Mouse (Mus musculus) granulocyte monocyte progenitor cell, adult 5-6 weeks (primary cell): ENCODE data around the gene Tmem235. TPM values are rescaled to one million over a fixed set of nuclear protein-coding genes. Genes with fewer than 3 reads are reported as not detected.
A peak's percentile ranks its signal among the peaks of the same experiment; 100 is the strongest.

ENCODE experiments used
- ATAC-seq: replicated peaks from 2 replicates; pipeline ENCODE4 v1.8.0; 2016; ENCODE audit warnings: mild to moderate bottlenecking, moderate TSS enrichment, inconsistent platforms; ENCODE audit not compliant: poor library complexity, severe bottlenecking
- total RNA-seq, 2 experiments: library from RNA; stranded (forward) in 1 of 2; stranded (reverse) in 1 of 2; fragments of 200-712, 200-1000 nt in 1 of 2; fragments of >200 nt in 1 of 2; fragmentation: Nextera tagmentation in 1 of 2; gene quantifications; 2 replicates each; pipeline ENCODE4 v1.2.3; 2014 to 2017

Gene Tmem235
- total RNA-seq, 2 experiments from 2014 or later = not detected

DNA sequence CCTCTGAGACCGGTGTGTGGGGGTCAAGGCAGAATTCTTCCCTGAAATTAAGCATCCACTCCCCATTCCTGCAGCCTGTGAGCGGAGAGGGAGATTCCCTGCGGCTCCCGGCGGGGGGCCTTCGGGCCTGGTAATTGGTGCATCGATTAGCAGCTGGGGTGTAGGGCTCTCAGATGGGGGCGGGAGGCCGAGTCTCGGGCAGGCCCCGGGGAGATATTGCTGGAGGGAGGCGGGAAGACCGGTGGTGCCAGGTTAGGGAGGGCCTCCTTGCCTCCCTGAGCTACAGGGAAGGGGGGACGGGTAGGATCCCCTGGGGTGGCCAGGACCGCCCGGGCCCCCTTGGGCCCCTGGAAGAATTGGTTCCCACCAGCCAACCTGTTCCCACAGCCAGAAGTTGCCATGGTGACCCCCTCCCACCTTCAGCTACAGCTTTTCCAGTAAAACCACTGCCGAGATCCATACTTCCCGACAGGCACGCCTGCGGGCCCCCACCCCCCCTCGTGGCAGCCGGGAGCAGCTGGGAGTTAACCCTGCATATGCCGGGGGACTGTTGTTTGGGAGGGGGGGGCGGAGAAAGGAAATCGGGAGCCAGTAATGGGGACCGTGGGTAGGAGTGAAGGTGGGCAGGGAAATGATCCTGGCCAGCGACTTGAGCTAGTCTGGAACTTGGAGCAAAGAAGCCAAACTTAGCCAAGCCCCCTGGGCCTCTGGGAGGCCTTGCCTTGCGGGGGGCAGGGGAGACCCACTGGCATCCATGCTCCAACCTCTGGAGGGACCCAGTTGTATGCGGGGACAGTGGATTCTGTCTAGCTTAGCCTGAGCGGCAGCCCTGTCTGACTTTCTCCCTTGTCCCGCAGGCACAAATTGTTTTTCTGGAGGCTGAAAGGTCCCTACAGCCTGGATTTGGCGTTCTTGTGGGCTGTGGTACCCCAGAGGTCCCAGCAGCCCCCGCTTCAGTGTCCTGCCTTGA is 28.6 kb downstream of the Tmem235 start:
- no peak for ATAC-seq

- ATAC-seq = no peak
Measured at GRCm38 (mm10) chr11:117889887-117890340, 29.4 kb downstream of the Tmem235 start.

- ATAC-seq = no peak
Measured at GRCm38 (mm10) chr11:117890519-117891282, 30.1 kb downstream of the Tmem235 start.

DNA sequence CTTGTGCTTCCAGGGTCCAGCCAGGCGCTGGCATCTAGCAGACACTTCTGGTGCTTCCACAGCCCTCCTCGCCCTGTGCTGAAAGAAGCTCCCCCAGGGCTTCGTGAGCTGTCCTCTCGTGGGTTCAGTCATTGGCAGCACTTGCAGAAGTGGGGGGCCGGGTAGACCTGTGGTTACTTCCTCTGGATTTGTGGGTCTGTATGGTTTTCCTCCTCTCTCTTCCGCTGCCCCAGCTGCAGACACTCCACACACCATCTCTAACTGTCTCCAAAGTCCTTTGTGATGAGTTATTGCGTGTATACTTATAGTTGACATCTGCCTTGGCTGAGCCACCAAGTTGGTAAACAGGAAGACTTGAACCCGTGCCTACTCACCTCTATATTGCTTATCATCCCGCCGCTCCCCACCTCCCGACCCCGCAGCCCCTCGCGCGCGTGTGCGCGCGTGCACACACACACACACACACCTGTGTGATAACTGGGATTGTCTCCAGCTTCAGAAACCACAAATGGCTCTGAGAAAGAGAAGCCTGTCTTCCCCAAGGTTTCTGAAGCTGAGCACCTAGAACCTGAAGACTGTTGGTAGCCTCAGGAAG is 31.1 kb downstream of the Tmem235 start:
- ATAC-seq = 0 out of 2 replicates have a peak, but pooled peaks have one; percentile 16

GRCm38 (mm10) chr11:117892199-117892598 is 31.6 kb downstream of the Tmem235 start:
- no peak for ATAC-seq

GRCm38 (mm10) chr11:117894676-117895075 is 34.1 kb downstream of the Tmem235 start:
- peak; percentile 45 for ATAC-seq

GRCm38 (mm10) chr11:117896533-117896932 is 36.0 kb downstream of the Tmem235 start:
- no peak for ATAC-seq

DNA sequence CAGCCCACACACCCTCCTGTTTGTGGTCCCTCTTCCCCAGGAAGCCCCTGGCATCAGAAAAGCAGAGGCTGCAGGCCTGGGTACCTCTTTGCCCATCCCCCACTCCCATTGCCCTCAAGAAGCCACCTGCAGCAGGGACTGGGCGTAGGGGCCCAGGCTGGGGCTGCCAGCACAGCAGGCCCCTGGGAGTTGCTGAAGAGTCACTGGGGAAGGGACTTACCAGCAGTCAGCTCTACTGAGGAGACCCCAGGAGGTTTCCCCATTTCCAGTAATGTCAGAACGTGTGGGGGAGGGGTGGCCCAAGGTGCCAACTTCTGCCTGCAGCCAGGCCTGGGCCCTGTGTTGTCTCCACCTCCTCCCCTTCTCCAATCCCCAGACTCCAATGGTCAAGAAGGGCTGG is 41.7 kb downstream of the Tmem235 start:
- no peak for ATAC-seq

- ATAC-seq = no peak
Measured at GRCm38 (mm10) chr11:117904442-117904841, 43.9 kb downstream of the Tmem235 start.

DNA sequence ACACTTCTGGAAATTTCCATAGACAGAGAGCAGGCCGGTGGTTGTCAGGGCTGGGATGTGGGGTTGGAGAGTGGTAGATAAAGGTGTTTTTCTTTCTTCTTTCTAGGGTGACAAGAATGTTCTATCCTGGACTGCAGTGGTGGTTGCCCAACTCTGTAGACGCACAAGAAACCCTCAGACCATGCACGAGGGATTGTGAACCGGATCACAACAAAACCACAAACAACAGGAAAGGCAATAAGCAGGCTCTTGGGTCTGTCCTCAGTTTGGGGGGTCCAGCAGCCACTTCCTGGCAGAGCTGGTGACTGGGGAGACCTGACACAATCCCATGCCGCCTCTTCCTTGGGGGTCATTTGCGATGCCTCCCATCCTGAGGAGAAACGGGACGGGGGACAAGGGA is 48.8 kb downstream of the Tmem235 start:
- peak; percentile 55; the same call in 1 of the 2 replicates for ATAC-seq

DNA sequence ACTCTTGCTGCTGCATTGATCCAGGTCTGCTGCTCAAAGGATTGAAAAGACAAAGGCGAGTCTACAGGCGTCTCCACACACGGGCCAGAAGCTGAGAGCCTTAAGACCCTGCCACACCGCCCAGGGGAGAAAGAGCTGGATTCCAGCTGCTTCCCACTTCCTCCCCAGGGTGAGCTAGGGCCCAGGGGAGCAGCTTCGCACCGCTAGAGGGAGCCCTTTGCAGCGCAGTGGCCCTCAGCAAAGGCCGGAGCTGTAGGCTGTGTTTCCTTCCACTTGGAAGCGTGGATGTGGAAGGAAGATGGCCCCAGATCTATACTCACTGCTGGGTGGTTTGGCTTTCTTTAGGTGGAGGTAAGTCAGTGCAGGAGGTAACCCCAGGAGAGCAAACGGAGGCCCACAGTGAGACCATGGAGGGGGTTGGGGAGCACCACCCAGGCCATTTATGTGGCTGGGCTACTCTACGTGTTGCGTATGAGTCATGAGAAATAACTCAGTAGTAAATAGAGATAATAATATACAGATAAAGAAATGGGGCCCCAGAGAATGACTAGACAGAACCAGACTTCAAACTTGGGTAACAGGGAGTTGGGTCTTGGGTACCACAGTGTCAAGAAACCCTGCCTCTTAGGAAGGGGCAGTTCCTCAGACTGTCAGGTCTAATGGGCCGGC is 52.3 kb downstream of the Tmem235 start:
- peak; percentile 85 for ATAC-seq

GRCm38 (mm10) chr11:117914531-117914930 is 54.0 kb downstream of the Tmem235 start:
- ATAC-seq = no peak

Other genes with a start within 250 kb of the Tmem235 start
- gene Tnrc6c, start 206.5 kb upstream of the Tmem235 start, total RNA-seq (2014; fragmentation: Nextera tagmentation) = 21.9 and 24.4 TPM in 2 replicates
- 22.7 and 23.5 TPM in 2 replicates for gene Tnrc6c, start 206.5 kb upstream of the Tmem235 start, total RNA-seq (2017)
- 1.5 and 3.6 TPM in 2 replicates for gene Tmc8, start 78.7 kb upstream of the Tmem235 start, total RNA-seq (2014; fragmentation: Nextera tagmentation)
- gene Tmc8, start 78.7 kb upstream of the Tmem235 start, total RNA-seq (2017) = 0.95 and 1.8 TPM in 2 replicates
- 32.7 and 71.6 TPM in 2 replicates for gene Tmc6, start 78.6 kb upstream of the Tmem235 start, total RNA-seq (2014; fragmentation: Nextera tagmentation)
- gene Tmc6, start 78.6 kb upstream of the Tmem235 start, total RNA-seq (2017) = 12.6 and 20.6 TPM in 2 replicates
- gene 6030468B19Rik, start 63.1 kb upstream of the Tmem235 start, total RNA-seq (2014; fragmentation: Nextera tagmentation) = not detected in 2 replicates
- not detected in 2 replicates for gene 6030468B19Rik, start 63.1 kb upstream of the Tmem235 start, total RNA-seq (2017)
- 0.53 and 0.99 TPM in 2 replicates for gene Gm20708, start 51.1 kb upstream of the Tmem235 start, total RNA-seq (2014; fragmentation: Nextera tagmentation)
- 0.30 TPM in 1 of 2 replicates, not detected in the other for gene Gm20708, start 51.1 kb upstream of the Tmem235 start, total RNA-seq (2017)
- gene Syngr2, start 51.1 kb upstream of the Tmem235 start, total RNA-seq (2014; fragmentation: Nextera tagmentation) = 225 and 281 TPM in 2 replicates
- 152 and 176 TPM in 2 replicates for gene Syngr2, start 51.1 kb upstream of the Tmem235 start, total RNA-seq (2017)
- gene Afmid, start 34.8 kb upstream of the Tmem235 start, total RNA-seq (2014; fragmentation: Nextera tagmentation) = 7.5 and 9.0 TPM in 2 replicates
- 1.4 and 1.9 TPM in 2 replicates for gene Afmid, start 34.8 kb upstream of the Tmem235 start, total RNA-seq (2017)
- gene Tk1, start 34.7 kb upstream of the Tmem235 start, total RNA-seq (2014; fragmentation: Nextera tagmentation) = 198 and 208 TPM in 2 replicates
- gene Tk1, start 34.7 kb upstream of the Tmem235 start, total RNA-seq (2017) = 90.8 and 105 TPM in 2 replicates
- 93.9 and 128 TPM in 2 replicates for gene Birc5, start 11.5 kb upstream of the Tmem235 start, total RNA-seq (2014; fragmentation: Nextera tagmentation)
- gene Birc5, start 11.5 kb upstream of the Tmem235 start, total RNA-seq (2017) = 200 and 221 TPM in 2 replicates
- 1.2 and 6.5 TPM in 2 replicates for gene Tha1, start 12.7 kb downstream of the Tmem235 start, total RNA-seq (2014; fragmentation: Nextera tagmentation)
- gene Tha1, start 12.7 kb downstream of the Tmem235 start, total RNA-seq (2017) = 0.10 and 2.9 TPM in 2 replicates
- gene Socs3, start 109.3 kb downstream of the Tmem235 start, total RNA-seq (2014; fragmentation: Nextera tagmentation) = 0.41 TPM in 1 of 2 replicates, not detected in the other
- gene Socs3, start 109.3 kb downstream of the Tmem235 start, total RNA-seq (2017) = 2.0 and 2.2 TPM in 2 replicates
- gene Pgs1, start 125.5 kb downstream of the Tmem235 start, total RNA-seq (2014; fragmentation: Nextera tagmentation) = 43.1 and 44.5 TPM in 2 replicates
- 18.8 and 23.3 TPM in 2 replicates for gene Pgs1, start 125.5 kb downstream of the Tmem235 start, total RNA-seq (2017)